Mouse (Mus musculus) ES-E14 (cell line): Measurements from ENCODE around the gene Pglyrp4.

Source experiments
- CHD2 ChIP-seq: IDR thresholded peaks from 2 replicates; pipeline ENCODE4 v1.6.1; 2014; ENCODE audit warnings: mild to moderate bottlenecking, low read depth, low read length, inconsistent platforms
- HCFC1 ChIP-seq: IDR thresholded peaks from 2 replicates; pipeline ENCODE4 v1.6.1; 2012; ENCODE audit warnings: low read length, inconsistent platforms, borderline replicate concordance; ENCODE audit not compliant: insufficient read depth
- MAFK ChIP-seq: IDR thresholded peaks from 2 replicates; pipeline ENCODE4 v1.6.1; 2014; ENCODE audit warnings: mild to moderate bottlenecking, low read depth, low read length, inconsistent platforms; ENCODE audit not compliant: insufficient read depth
- ZC3H11A ChIP-seq: IDR thresholded peaks from 2 replicates; pipeline ENCODE4 v1.6.1; 2012; ENCODE audit warnings: low read depth, mild to moderate bottlenecking, inconsistent platforms, low read length, borderline replicate concordance
- ZNF384 ChIP-seq: IDR thresholded peaks from 2 replicates; pipeline ENCODE4 v1.6.1; 2012; ENCODE audit warnings: low read depth, low read length, inconsistent platforms

DNA sequence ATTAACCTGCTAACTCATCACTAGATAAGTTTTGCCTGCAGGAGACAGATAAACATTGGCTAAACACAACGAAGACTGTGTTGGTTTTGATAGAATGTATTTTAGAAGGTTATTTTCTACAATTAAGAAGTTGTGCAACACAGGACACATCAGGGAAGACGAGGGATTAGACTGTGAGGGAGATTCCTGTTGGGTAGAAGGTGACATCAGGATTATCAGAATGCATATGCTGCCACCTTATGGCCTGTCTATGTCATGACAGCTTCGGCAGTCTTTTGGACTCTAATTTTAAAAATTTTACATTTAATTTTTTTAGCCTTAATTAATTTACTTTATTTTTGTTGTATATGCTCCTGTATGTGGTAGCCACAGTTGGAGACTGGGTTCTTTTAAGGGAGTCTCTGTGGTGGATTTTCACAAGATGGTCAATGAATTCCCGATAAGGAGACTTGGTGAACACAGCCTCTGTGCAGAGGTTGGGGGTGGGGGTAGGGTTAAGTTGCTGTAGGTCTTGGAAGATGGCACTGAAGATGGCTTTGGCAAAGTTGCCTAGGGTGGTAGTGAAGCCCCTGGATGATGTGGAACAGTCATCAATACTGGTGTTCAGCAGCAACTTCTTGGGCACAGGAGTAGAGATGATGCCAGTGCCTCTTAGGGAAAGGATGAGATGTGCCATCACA lies 18.0 kb upstream of the Pglyrp4 start:
- TF ChIP-seq MAFK = no peak
- TF ChIP-seq HCFC1 = no peak
- no peak for TF ChIP-seq ZC3H11A
- TF ChIP-seq CHD2 = no peak
- TF ChIP-seq ZNF384 = no peak
